Mouse (Mus musculus) spleen, adult 2 months (tissue): ENCODE data around the gene Heatr5a. TPM values are rescaled to one million over a fixed set of nuclear protein-coding genes. Genes with fewer than 3 reads are reported as not detected.

ENCODE experiments used
- DNase-seq, 2 experiments: peaks; one replicate each; pipeline versions ENCODE4 v3.0.0 to v3.0.0-alpha.2; 2012 to 2021; ENCODE audit warnings: low spot score in 2 of 2, low read depth in 1 of 2
- H3K27ac ChIP-seq: fragments of 200-500 bp; 2 replicates; pipeline ENCODE4 v1.5.1; 2012; ENCODE audit warnings: low read length, inconsistent platforms; ENCODE audit not compliant: insufficient read depth
- H3K27me3 ChIP-seq: fragments of 200-500 bp; 2 replicates; pipeline ENCODE4 v1.6.1; 2012; ENCODE audit warnings: mild to moderate bottlenecking, moderate library complexity, low read length, inconsistent platforms; ENCODE audit not compliant: control insufficient read depth, insufficient read depth
- H3K36me3 ChIP-seq: fragments of 200-500 bp; 2 replicates; pipeline ENCODE4 v1.6.1; 2012; ENCODE audit warnings: mild to moderate bottlenecking, low read length, inconsistent platforms; ENCODE audit not compliant: control insufficient read depth, insufficient read depth
- H3K4me1 ChIP-seq: fragments of 200-500 bp; 2 replicates; pipeline ENCODE4 v1.6.1; 2011; ENCODE audit warnings: inconsistent platforms; ENCODE audit not compliant: control insufficient read depth, insufficient read depth, insufficient read length
- H3K4me3 ChIP-seq: fragments of 200-500 bp; 2 replicates; pipeline ENCODE4 v1.5.1; 2011; ENCODE audit warnings: mild to moderate bottlenecking, inconsistent platforms; ENCODE audit not compliant: insufficient read depth, insufficient read length; ENCODE audit errors: extremely low read depth
- CTCF ChIP-seq: fragments of 200-500 bp; IDR thresholded peaks from 2 replicates; pipeline ENCODE4 v1.5.1; 2011; ENCODE audit warnings: mild to moderate bottlenecking, inconsistent platforms; ENCODE audit not compliant: insufficient read depth, insufficient read length, insufficient replicate concordance; ENCODE audit errors: extremely low read depth
- POLR2A ChIP-seq: fragments of 200-500 bp; IDR thresholded peaks from 2 replicates; pipeline ENCODE4 v1.6.1; 2011; ENCODE audit warnings: low read depth, low read length, inconsistent platforms
- WGBS: fragments of 180-500 bp; shearing (Covaris S2); methylation state at CpG from one replicate; pipeline ENCODE4 v1.1.7; 2018; 5-methylcytosine and 5-hydroxymethylcytosine counted together
- polyA plus RNA-seq: library from polyadenylated mRNA; depleted of rRNA; stranded (reverse); fragments of >200 nt; gene quantifications from 2 replicates; pipeline ENCODE4 v1.2.3, GENCODE M21; 2012

Heatr5a gene
- polyA plus RNA-seq, 1 experiment, result 18.0 TPM

DNA sequence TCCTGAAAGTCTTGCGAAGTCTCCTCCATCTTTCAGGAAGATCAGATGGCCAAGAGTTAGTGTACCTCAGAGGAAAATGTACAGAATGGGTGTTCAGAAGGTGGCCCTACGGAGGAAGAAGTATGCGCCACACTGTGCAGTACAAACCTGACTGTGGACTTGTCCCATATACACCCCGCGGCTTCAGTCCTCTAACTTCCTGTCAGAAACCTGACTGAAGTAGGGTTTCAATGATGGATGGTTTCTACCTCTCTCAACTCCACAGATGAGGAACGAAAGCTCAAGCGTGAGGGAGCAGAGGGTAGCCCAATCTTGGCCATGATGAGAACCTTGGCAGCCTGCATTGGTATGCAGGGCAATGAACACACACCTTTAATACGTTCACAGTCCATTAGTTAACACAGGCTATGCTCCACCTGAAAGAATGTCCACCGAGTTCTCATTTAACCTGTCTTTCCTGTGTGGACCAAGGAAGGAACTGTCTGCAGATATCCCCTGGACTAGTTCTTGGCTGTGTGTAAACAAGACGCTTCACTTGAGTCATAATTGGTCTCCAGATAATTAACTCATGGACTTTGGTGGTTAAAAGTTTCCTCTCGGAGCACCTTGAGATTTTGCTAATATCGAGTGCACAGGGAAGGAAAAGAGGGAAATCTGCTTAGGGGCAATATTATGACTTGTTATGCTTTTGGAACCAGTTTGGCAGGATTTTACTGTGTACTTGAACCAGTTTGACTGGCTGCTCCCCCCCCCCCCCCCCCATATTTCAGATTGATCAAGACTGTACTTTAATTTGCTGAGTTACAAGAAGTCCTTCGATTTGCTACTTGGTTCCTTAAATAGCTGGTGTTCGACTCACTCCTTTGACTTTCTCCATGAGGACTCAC, 107.8 kb downstream of the Heatr5a start:
- TF ChIP-seq CTCF, result no peak
- TF ChIP-seq POLR2A, result no peak
- H3K4me3 ChIP-seq, result no peak overlapping the region
- peaks cover 25% of the 10 kb centered on the region; the same call in 1 of the 2 replicates for H3K4me1 ChIP-seq
- no peak overlapping the region for H3K27ac ChIP-seq
- DNase-seq, result no peak
- H3K27me3 ChIP-seq, result no peaks in the 10 kb centered on the region
- 71% methylated on average over 14 of the region's 14 CpGs for WGBS
- H3K36me3 ChIP-seq, result no peaks in the 10 kb centered on the region

DNA sequence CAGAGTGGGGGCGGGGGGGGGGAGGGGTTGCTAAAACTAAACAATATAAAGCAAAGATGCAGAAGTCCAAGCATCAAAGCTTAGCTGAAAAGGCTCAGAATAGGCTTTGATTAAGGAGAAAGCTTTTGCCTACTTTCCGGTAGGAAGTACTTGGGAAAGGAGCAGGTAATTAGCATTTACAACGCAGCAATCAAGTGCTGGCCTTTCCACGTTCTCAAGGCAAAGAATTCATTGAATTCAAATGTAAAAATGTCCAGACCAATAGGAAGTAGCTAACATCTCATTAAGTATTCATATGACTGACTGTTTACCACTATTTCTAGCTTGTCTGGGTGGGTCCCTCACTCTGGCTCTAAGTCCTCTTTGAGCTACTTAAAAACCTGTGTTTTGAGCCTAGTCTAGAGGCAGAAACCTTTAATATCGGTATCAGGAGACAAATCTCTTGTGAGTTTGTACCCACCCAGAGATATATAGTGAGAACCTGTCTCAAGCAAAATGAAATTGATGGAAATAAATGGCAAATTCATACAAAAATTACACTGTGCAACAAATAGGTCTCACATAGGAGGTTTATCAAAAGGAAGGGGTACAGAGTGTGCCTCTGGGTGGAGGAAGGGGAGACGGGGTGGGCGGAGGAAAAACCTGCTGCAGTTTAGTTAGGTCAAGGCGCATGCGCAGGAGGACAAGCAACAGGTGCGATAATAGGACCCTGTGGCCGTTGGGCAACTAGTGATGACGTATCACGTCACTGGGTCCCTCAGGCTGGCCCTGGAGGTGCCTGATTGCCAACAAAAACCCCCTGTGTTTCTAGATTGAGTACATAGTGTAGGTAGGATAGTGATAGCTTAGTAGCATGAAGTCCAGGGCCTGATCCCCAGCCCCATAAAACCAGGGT, 112.7 kb downstream of the Heatr5a start:
- TF ChIP-seq CTCF (no peak), POLR2A (no peak)
- DNase-seq, result no peak
- H3K27ac ChIP-seq, result no peak overlapping the region
- no peaks in the 10 kb centered on the region for H3K36me3 ChIP-seq
- 87% methylated on average over 13 of the region's 13 CpGs for WGBS
- H3K4me3 ChIP-seq, result no peak overlapping the region
- H3K27me3 ChIP-seq, result no peaks in the 10 kb centered on the region
- peaks cover 2% of the 10 kb centered on the region; the same call in 1 of the 2 replicates for H3K4me1 ChIP-seq

DNA sequence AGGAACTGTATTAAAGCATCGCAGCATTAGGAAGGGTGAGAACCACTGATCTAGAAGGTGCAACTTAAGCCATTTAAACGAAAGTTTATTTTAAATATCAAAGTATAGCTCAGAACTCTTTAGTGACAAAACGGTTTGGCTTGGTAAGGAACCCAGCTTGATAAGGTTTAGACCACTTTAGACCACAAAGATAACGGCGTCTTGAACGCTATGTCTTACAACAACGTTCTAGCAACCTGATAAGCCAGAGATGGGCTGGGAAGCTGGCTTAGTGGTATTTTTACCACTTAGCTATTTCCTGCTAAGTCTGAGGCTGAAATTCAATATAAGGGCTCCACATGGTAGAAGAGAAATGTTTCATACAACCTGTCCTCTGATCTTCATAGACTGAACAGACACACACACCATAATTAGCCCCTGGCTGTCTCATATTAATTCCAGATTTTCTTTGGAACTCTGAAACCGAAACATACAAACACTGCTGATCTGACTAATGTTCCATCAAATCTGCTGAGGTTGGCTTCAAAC, 114.3 kb downstream of the Heatr5a start:
- Histone ChIP-seq H3K36me3 (no peaks in the 10 kb centered on the region), H3K27ac (no peak overlapping the region), H3K27me3 (no peaks in the 10 kb centered on the region), H3K4me3 (no peak overlapping the region), H3K4me1 (peaks cover 2% of the 10 kb centered on the region; the same call in 1 of the 2 replicates)
- no peak for DNase-seq
- TF ChIP-seq POLR2A (no peak), CTCF (no peak)
- 41% methylated on average over 8 of the region's 8 CpGs for WGBS

DNA sequence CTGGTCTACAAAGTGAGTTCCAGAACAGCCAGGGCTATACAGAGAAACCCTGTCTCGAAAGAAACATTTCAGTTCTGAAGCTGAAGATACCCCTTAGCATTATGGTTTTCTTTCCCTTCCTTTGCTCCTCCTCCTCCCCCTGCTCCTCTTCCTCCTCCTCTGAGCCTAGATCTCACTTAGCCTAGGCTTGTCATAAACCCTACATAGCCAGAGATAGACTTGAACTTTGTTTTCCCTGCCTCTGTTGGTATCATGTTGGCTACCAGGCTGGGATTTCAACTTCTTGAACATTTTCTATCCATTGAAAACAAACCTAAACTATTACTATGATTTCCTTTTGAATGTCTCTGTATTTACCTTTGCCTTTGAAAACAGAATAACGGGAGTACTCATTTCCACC, 115.2 kb downstream of the Heatr5a start:
- Histone ChIP-seq H3K27me3 (no peaks in the 10 kb centered on the region), H3K4me3 (no peak overlapping the region), H3K4me1 (peaks cover 2% of the 10 kb centered on the region; the same call in 1 of the 2 replicates), H3K27ac (no peak overlapping the region), H3K36me3 (no peaks in the 10 kb centered on the region)
- no peak for DNase-seq
- TF ChIP-seq CTCF (no peak), POLR2A (no peak)
- WGBS, result 77% methylated on average over 2 of the region's 2 CpGs

DNA sequence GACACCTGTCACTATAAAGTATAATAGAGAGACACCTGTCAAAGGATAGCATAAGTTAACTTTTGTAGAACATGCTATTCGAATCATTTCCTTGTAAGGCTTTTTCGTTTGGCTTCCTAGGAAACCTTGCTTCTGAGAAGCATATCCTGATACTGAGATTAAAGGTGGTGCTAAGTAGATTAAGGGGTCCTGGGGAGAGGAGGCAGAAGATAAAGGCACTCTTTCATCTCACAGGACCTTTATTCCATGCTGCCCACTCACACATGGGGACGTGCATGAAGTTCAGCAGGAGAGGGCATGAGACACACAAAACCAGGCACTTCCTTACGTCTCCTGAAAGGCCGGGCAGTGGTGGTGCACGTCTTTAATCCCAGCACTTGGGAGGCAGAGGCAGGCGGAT, 115.7 kb downstream of the Heatr5a start:
- no peak overlapping the region for H3K4me3 ChIP-seq
- WGBS, result 79% methylated on average over 7 of the region's 7 CpGs
- DNase-seq, result no peak
- H3K27me3 ChIP-seq, result no peaks in the 10 kb centered on the region
- H3K4me1 ChIP-seq, result peaks cover 2% of the 10 kb centered on the region; the same call in 1 of the 2 replicates
- H3K27ac ChIP-seq, result no peak overlapping the region
- no peaks in the 10 kb centered on the region for H3K36me3 ChIP-seq
- no peak for TF ChIP-seq CTCF
- TF ChIP-seq POLR2A, result no peak

DNA sequence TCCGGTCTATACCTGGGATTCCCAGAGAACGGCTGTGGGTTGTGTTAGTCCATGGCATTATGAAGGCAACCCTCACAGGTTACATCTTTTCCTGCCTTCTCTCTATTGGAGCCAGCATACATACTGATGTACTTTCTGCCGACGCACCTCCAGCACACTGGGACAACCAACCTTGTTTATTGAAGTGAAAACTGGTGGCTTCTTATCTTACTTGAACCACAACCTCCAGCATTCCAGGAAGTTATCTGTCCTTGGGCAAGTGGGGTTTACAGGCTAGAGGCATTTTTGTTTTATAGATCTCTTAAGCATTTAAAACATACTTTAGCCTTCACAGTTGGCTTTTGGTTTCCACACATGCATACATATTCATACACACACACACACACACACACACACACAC, 119.5 kb downstream of the Heatr5a start:
- H3K27me3 ChIP-seq, result no peaks in the 10 kb centered on the region
- H3K27ac ChIP-seq, result no peak overlapping the region
- TF ChIP-seq POLR2A (no peak), CTCF (no peak)
- WGBS, result 67% methylated on average over 4 of the region's 4 CpGs
- no peaks in the 10 kb centered on the region for H3K36me3 ChIP-seq
- no peak for DNase-seq
- H3K4me1 ChIP-seq, result peaks cover 4% of the 10 kb centered on the region
- H3K4me3 ChIP-seq, result no peak overlapping the region

DNA sequence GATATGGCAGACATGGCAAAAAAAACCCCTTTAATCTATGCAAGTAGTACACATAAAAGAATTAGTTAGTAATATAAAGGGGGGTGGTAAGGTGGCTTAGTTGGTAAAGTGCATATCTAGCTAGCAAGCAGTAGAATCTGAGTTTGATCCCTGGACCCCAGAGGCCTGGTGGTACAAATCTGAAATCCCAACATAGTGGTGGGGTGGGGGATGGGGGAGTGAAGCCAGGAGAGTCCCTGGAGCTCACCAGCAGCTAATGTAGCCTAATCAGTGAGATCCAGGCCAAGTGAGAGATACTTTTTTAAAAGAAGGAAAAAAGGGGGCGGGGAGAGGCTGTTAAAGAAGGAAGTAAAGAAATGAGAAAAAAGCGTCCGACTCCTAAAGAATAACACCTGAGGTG, 120.0 kb downstream of the Heatr5a start:
- Histone ChIP-seq H3K36me3 (no peaks in the 10 kb centered on the region), H3K4me1 (peaks cover 2% of the 10 kb centered on the region; the same call in 1 of the 2 replicates), H3K27ac (no peak overlapping the region), H3K4me3 (no peak overlapping the region), H3K27me3 (no peaks in the 10 kb centered on the region)
- 81% methylated on average over 3 of the region's 3 CpGs for whole genome bisulfite sequencing
- TF ChIP-seq POLR2A, result no peak
- TF ChIP-seq CTCF, result no peak
- DNase-seq, result no peak
